Mouse (Mus musculus) C2C12 (cell line): Measurements from ENCODE around the gene Mcrip2.

Experiments used
- CEBPB ChIP-seq: IDR thresholded peaks from one replicate; pipeline ENCODE4 v1.6.1; 2011; ENCODE audit warnings: low read depth, mild to moderate bottlenecking, control low read depth, moderate library complexity
- CTCF ChIP-seq: IDR thresholded peaks from one replicate; pipeline ENCODE4 v1.5.1; 2011; ENCODE audit not compliant: control insufficient read depth, insufficient read depth, insufficient read length
- FOSL1 ChIP-seq: IDR thresholded peaks from one replicate; pipeline ENCODE4 v1.8.0; 2011; ENCODE audit warnings: mild to moderate bottlenecking, low read length; ENCODE audit not compliant: poor library complexity, insufficient read depth, severe bottlenecking
- MAX ChIP-seq: IDR thresholded peaks from one replicate; pipeline ENCODE4 v1.6.1; 2011; ENCODE audit warnings: mild to moderate bottlenecking, control low read depth
- MYOD1 ChIP-seq: IDR thresholded peaks from one replicate; pipeline ENCODE4 v1.6.1; 2011; ENCODE audit warnings: low read depth; ENCODE audit not compliant: control insufficient read depth, insufficient read length
- MYOG ChIP-seq: IDR thresholded peaks from one replicate; pipeline ENCODE4 v1.6.1; 2011; ENCODE audit not compliant: control insufficient read depth, insufficient read length; ENCODE audit errors: extremely low read depth
- USF1 ChIP-seq: IDR thresholded peaks from one replicate; pipeline ENCODE4 v1.6.1; 2011; ENCODE audit warnings: low read depth, mild to moderate bottlenecking, control low read depth, moderate library complexity

GRCm38 (mm10) chr17:25830200-25830753 lies 38.3 kb downstream of the Mcrip2 start:
- TF ChIP-seq CTCF: no peak
- no peak for TF ChIP-seq MAX
- no peak for TF ChIP-seq USF1
- no peak for TF ChIP-seq CEBPB
- no peak for TF ChIP-seq FOSL1
- TF ChIP-seq MYOG: no peak
- TF ChIP-seq MYOD1: no peak
